Mouse (Mus musculus) embryo, embryonic 9.5 days (tissue): ENCODE results near the gene Prpf18.
A peak's percentile ranks its signal among the peaks of the same experiment; 100 is the strongest.
"Not testable (repeated sequence)": the region's sequence is repeated elsewhere in the genome, so short reads cannot be mapped to it uniquely, and the experiment has no call there.

Source experiments
- DNase-seq: peaks from one replicate; pipeline ENCODE4 v3.0.0-alpha.2; 2017; ENCODE audit errors: extremely low spot score

The Prpf18 gene

DNA sequence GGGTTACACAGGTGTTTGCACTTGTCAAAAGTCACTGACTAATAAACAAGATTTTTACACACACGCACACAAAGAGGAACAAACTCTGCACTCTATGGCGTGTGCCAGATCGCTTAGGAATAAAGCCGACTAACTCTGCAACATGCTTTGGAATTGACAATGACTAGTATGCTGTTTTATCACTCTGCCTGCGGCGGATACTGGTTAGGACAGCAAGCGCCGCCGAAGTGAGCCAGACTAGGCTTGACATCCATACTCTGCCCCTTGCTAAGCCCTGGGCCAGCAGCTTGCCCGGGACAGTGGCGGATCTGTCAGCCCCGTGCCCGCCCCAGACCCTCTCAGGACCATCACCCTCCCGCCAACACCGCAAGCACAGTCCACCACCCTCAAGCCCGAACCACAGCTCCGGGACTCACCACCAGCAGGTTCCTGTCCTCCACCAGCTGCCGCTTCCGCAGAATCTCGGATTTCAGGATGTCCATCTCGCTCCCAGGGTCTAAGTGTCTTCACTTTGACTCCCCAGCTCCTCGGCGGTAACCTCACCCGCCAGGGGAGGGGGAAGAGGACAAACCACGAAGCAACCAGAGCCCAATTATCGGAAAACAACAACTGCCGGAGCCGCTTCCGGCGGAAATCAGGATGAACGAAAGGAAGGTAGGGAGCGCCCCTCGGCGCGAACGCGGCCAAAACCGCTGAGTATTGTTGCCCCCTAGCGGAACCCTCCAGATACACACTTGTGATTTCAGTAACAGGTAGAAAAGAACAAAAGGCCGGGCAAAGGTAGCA is at the start of gene Prpf18:
Prpf18 (minus strand) TSS at position 614 of the 786 bp plus-strand sequence.
- peak; percentile 91 for DNase-seq

DNA sequence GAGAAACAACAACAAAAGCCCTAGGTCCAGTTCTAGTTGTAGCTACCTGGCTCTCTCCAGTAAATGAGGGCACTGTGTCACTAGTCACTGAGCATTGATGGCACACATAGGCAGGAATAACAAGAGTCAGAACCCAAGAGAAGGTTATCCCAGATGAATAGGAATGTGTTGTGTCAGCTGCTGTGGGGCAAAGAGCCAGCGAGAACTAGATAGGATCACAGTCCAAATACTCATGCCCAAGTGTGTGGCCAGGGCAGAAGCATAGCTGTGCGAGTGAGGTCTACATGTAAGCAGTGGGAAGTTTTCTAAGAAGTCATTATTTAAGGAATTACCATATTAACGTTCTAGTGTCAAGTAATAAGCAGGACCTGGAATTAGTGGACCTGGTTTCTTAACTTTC is 28.0 kb upstream of the Prpf18 start:
- no peak for DNase-seq

DNA sequence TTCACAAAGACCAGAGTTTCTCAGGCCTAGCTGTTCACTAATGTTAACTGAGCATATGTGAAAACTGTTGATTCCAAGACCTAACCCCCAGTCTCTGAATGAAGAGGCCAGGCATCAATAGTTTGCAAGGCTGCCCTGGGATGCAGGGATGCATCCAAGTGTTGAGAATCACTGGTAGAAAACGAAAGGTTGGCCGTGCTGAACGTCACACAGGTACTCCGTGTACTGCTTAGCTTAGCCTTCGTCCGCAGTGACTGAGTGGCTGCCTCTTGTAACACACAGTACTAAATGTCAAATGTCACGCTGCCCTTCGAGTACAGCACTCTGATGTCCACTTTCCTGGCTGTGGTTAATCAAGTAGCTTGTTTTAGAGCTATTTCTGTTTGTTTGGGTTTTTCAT is 19.7 kb upstream of the Prpf18 start:
- no peak for DNase-seq

DNA sequence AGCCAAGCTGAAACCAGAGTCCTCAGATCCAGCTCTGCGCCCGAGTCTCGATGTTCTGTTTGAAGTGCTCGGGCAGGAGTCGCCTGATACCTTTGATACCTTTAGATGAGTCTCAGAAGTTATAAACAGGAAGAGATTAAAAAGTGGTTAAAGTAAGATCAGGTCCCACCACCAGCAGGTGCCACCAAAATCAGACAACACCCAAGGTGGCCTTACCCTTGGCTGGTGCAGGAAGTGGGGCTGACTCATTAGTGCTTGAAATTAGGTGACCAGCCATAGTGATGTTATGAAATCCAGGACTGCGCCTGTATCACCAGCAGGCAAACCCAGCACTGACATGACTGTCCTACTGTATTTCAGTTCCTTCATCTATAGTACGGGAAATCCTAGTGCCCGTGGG is 17.8 kb upstream of the Prpf18 start:
- DNase-seq: no peak

DNA sequence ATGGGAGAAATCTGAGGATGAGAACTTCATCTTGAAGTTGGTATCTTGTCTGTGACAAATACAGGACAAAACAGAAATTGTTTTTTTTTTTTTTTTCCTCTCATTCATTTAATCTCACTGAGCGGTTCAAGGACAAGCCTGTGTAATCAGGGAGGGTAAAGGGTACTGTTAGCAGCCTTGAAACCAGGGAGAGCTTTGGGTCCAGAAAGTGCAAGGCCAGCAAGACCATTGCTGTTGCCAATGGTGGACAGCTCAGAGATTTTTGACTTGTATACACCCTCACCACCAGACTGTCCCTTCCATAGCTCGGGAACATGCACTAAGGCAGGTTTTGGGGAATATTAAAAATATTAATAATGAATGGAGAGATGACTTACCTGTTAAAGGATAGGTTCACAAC is 16.7 kb upstream of the Prpf18 start:
- DNase-seq: no peak

DNA sequence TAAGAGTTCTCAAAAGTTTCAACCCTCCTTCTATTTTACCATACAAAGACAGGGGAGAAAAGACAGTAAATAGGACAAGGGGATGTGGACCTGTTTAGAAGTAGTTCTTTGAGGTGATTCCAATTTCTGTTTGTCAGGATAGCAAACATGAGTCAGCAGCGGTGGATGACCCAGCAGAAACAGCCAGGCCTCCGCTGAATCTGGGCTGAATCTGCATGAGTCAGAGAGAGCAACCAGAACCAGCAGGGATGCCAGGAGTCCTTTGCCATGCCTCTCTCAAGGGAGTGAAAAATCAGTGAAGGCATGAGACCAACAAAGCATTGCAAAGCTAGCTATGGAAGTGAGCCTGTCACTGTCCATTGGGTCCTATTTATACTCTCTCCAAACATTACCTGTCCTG is 8.8 kb upstream of the Prpf18 start:
- no peak for DNase-seq

DNA sequence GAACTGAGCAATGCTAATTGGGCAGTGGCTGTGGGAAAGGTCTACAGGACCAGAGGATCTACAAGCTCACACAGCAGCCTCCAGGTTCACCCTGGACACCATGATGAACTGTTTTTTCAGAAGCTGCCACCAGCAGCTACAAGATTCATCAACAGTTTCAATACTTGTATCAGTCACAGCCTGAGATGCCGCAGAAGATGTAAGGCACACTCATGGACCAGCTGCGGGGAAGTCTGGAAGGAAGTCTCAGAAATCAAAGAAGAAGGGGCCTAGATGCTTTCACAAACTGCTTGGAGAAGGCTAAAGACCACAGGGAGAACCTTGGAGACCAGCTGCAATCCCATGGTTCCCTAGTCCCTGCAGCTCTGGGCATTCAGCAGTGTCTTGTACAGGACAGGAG is 2.3 kb downstream of the Prpf18 start:
- DNase-seq: no peak

DNA sequence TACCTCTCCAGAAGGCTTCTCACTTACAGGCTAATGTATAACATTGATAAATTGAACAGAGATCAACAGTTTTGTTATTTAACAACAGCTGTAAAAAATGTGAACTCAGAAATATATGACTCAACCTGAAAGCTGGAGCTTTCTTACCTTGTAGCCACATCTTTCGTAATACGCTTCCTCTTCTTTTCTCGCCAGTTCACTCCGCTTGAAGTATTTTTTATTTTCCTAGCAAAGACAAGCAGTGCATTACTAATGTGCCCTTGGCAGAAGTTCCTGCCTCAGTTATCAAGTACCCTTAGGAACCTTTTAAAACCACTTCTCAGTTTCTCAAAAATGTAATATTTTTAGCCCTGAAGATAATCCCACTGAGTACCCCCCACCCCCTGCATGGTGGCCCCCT is 3.8 kb downstream of the Prpf18 start:
- no peak for DNase-seq

DNA sequence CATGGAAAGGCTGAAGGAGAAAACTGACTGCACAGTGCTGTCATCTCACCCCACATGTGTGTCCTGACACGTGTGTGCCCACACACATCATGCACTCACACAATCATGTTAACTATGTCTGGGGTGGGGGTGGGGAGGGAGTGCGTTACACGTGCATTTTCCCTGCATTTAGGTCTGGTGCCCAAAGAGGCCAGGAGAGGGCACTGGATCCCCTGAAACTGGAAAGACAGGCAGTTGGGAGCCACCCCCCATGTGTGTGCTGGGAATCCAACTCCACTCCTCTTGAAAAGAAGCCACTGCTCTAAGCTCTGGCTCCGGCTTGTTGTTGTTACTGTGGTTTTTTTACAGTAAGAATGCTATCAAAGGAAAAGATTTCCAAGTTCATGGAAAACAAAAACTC is 6.8 kb downstream of the Prpf18 start:
- DNase-seq: no peak

DNA sequence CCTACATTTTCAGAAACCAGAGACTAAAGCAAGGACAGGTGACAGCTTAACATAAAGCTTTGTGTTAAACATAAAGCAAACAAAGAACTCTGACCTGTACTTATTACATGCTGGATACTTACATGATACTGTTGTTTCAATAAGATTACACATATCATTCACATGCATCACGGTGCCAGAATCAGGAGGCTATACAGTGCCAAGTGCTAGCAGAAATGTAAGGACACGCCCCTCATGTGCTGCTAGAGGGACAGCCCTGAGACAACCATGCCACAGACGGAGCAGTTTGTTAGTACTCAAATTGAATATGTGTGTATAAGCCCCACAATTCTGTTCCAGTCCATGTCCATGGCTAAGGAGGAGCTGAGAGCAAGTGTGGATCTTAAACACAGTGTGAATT is 13.7 kb downstream of the Prpf18 start:
- no peak for DNase-seq

DNA sequence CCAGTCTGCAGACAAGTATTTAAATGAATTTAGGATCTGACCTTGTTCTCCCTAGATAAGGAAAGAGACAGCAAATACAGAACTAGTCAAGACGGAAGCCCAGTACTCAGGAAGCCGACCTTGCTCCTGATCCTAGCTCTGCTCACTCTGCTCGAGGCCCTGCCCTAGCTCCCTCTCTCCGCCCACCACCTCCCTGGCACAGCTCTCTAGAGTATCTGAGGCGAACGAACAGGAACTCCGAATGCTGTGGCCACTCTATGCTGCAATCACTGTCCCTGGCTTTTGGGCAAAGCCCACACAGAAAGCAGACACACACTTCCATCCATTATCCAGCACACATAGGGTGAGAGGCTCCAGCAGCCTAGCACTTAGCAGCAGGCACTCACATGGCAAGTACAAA is 15.3 kb downstream of the Prpf18 start:
- no peak for DNase-seq

DNA sequence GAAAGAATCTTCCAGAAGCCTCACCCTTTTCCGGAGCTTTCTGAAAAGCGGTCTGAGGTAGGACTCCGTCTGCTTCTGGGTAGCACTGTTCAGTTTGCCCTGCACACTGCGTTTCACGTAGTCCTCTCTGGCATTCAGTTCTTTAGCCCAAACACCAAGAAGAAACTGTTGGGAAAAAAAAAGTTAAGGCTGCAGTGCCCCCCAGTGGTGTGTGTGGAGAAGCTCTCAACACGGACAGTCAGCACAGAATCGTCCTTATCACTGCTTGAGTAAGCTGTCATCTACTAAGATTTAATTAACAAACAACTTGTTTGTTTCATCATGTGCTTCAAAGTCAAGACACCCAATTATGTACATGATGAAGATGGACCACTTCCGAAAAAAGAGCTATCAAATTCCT is 16.1 kb downstream of the Prpf18 start:
- DNase-seq: no peak

DNA sequence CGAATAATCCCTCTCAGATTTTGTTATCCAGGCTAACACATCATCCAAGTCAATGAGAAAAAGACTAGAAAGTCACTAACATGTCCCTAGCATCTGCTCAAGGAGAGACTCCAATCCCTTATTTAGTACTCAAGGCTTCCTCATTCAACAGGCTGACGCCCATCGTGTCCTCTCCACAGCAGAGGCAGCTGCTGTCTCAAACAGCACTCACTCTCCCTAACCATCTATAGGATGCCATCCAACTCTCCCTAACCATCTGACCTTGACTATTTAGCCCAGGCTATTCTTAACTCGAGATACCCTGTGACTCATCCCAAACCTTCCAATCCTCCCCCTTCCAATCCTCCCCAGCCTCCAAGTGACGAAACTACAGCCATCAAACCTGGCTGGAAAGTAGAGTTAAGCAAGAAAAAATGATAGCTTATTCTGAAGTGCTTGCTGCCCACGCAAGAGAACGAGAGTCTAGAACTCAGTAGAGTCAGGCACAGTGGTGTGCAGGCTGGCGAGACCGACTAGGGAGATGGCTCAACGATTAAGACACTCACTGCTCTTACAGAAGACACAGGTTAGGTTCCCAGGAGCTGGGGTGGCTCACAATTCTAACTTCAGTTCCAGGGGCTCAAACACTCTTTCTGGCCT is 21.6 kb downstream of the Prpf18 start:
- DNase-seq: no peak

DNA sequence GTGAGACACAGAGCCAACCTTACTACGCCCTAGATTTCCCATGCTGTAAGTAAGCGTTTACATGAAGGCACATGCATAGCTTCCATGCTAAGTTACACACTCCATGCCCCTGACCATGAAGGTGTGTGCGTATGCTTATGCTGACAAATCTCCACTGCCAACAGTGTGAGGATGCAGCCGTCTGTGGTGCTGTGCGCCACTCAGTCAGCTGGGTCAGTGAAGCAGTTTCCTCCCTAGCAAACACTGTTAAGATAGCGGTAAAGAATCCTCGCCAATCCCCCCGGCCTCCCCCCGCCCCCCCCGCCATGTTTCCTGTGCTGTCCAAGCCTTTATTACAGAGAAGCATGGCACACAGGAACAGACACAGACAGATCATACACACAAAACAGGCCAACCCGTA is 22.4 kb downstream of the Prpf18 start:
- no peak for DNase-seq

DNA sequence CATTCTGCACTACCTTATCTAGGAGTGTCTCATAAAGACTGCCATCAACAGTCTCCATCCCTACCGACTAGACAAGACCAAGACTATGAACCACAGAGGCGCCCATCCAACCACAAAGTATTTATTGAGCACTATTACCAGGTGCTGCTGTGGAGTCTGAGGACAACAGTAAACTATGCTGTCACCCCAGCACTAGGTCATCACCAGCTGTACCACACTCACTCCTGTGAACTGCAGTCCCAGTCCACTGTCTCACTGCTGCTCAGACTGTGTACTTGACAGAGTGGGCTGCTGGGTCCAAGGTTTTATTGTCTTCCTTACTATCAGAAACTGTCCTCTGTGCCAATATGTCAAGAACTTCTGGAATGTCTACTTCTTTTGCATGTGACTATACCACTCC is 23.0 kb downstream of the Prpf18 start:
- no peak for DNase-seq

DNA sequence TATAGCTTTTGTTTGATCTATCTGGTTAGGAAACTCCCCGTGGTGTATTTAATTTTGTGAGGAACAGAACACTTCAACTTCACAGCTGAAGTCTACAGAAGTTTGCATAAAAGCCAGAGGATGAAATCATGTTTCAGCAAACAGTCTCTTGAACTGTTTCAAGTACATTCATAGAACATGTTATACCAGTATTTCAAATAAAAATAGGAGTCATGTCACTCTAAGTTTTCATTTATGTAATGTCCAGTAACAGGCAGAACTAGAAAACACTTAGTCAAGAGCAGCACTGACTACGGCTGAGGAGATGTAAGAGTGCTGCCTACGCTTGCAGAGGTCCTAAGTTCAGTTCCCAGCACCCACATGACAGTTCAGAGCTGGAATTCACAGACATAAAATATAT is 25.0 kb downstream of the Prpf18 start:
- no peak for DNase-seq

DNA sequence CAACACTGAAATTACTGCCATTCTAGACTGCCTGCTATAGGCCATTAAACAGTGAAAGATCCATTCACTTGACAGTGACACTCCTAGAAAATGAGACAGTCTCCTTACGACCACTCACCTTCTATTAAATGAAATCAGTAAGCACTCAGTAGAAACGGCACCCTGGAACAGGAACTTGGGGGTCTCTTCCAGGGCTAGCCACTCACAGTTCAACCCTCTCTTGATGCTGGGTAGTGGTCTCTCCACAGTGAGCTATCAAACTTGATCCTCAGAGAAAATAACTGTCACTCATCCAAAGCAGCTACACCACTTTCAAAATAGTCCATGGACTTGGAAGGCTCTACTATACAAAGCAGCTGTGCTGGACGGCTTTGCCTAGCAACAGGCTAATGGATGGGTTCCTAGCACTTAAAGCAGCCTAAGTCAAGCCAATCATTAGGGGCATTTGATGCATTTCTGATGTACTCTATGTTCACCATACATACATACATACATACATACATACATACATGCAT is 30.4 kb downstream of the Prpf18 start:
- no peak for DNase-seq

DNA sequence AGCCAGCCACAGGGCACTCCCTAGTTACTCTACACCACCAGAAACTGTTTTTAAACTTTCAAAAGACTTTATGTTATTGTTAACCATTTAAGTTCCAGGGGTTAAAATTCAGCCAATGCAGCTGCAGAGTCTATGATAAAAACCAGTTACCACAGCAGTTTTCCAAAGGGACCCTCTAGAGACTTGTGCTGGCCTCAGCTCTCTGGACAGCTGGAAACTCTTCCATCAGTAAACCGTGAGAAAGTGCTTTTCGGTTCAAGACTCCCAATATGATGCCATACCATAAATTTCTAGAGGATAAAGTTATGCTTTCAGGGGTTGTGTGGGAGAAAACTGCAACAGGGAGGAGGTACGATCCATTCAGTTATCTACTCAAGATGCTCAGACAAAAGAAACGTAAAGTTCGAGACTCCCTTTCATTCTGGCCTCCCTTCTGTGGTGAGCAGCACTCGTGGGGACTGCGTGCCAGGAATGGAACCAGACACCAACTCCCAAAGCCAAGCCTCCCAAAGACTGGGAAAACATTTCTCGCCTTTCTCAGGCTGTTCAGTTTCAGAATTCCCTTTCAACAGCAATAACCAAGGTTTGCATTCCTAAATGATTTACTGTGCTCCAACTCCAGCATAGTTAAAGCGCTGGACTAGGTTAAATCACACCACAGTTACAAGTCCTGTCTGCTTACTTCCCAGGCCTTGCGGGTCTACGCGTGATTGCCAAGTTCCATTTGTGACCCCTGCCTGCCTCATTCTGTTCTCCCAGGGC is 31.1 kb downstream of the Prpf18 start:
- DNase-seq: no peak

DNA sequence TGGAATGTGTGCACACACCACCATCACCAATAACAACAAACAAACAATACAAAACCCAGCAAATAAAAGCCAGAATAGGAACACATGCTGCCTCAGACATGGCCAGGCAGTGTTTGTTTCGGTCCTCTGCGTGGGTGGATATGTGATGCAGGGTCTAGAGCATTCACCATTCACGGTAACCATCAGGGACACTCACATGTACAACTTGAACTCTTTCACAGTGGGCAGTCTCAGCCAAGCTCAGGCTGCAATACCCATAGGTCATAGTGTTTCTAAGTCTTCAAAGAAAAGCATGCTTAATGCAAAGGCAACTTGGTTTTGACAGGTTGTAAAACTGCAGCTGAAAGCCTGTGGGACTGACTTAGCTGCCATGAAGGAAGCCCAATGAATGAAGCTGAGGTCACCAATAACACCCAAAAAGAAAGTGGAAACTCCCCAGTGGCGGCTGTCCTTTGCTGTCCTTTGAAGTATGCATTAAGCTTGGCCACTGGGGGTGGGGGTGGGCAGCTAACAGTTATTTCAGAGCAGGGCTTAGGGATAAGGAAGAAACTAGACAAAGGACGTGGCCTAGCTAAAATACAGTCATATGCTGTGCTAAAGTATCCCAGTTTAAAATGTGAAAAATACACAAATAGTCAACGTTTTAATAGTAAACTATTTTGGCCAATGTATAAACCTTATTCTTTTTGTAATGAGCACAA is 31.9 kb downstream of the Prpf18 start:
- DNase-seq: no peak

DNA sequence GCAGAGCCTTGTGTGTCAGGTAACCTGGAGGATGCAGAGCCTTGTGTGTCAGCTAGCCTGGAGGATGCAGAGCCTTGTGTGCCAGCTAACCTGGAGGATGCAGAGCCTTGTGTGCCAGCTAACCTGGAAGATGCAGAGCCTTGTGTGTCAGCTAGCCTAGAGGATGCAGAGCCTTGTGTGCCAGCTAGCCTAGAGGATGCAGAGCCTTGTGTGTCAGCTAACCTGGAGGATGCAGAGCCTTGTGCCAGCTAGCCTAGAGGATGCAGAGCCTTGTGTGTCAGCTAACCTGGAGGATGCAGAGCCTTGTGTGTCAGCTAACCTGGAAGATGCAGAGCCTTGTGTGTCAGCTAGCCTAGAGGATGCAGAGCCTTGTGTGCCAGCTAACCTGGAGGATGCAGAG is 32.8 kb downstream of the Prpf18 start:
- not testable (repeated sequence) for DNase-seq

DNA sequence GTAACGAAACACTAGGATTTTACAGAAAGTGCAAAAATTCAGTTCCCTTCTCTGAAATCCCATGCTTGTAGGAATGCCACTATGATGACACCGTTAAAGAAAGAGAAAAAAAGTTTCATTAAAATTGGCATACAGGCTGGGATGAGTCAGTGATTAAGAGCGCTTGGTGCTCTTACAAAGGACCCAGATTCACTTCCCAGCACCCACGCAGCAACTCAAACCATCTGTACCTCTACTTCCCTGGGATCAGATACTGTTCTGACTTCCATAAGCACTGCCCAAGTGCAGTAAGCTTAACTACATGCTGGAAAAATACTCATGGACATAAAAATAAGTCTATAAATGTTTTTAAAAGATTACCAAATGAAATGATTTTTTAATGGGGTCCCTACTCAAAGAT is 34.9 kb downstream of the Prpf18 start:
- DNase-seq: no peak

DNA sequence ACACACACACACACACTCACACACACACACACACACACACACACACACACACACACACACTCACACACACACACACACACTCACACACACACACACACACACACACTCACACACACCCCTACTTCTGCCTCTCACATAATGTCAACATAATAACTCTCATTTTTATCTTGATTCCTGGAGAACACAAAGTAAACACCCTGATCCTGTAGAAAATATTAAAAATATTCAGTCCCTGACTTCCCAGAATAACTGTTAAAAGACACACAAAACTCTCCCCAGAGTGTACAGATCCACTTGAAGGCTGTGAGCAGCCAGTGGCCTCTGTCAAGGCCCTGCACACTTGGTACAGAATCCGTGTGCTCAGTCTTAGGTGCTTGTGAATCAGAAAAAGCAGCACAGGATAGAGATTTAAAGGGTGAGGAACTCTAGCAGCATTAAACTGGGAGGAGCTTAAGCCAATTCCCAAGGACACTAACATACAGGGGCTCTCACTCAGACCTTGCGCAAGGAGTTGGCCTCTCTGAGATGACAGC is 36.8 kb downstream of the Prpf18 start:
- no peak for DNase-seq
